Mouse (Mus musculus): ENCODE measurements around the gene Il27ra.

- TF ChIP-seq POLR2A (IDR thresholded peaks at IDR 0.05; ENCODE audit: insufficient read depth, low read depth, low read length) (no peak), EP300 (IDR thresholded peaks at IDR 0.05; ENCODE audit: insufficient read depth, low read depth, low read length) (no peak)
Measured at GRCm38 (mm10) chr8:84057827-84058226, 15.4 kb upstream of the Il27ra start.

All from heart, adult 2 months (tissue).